Mouse (Mus musculus) liver, postnatal 0 days (tissue): ENCODE measurements at regions not wholly inside any gene's neighbourhood (a gene's known extent, or its start where the extent isn't known, plus 50 kb on each side); places are given as distances from the start of the nearest gene placed in this dataset.

Experiments used
- CTCF ChIP-seq: sonication (generic); IDR thresholded peaks from 2 replicates; pipeline ENCODE4 v1.5.1; 2016; ENCODE audit warnings: antibody characterized with exemption, low read depth
- EP300 ChIP-seq: IDR thresholded peaks from 2 replicates; pipeline ENCODE4 v1.6.1; 2016; ENCODE audit warnings: antibody characterized with exemption, low read depth, mild to moderate bottlenecking

GRCm38 (mm10) chr14:105988738-105989137 is 92.1 kb upstream of the Spry2 start:
- no peak for TF ChIP-seq CTCF
- no peak for TF ChIP-seq EP300
